ENCODE assay signal across 13 mouse cellular contexts in the genomic region with DNA sequence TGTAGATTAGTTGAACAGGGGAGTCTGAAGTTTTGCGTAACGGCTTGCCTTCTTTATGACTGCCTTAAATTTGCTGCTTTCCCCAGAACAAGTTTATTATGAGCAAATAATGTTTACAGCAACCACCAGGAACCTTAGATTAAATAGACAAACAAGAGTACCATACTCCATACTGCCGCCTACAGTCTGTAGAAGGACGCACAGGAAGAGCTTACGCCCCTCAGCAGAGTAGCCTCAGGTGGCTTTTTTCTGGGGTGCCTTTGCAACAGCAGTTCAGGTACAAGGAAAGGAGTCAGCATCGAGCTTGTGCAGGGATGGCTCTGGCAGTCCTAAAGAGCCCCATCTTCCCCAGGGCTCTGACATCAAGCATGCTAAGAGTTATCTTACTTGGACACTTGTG. TPM values are rescaled to one million over a fixed set of nuclear protein-coding genes. Genes with fewer than 3 reads are reported as not detected.
DNase-seq lines count a peak whose midpoint lies in the region; ATAC-seq and TF ChIP-seq lines count a peak whose summit lies in the region.
"Had no signal": no experiment of that assay in that cellular context is flagged by ENCODE, and none has a peak within 500 bp of the region (broad histone marks: within the 10 kb centered on the region; RNA-seq: fewer than 3 reads in every experiment).

No protein-coding gene starts in this region.

- H3K4me3 ChIP-seq in left cerebral cortex, adult 2 months: no peak overlapping the region
- H3K4me3 ChIP-seq: embryonic facial prominence, embryonic 15.5 days; heart, embryonic 10.5 days; hindbrain, embryonic 15.5 days had no signal

- intact Hi-C loops in left cerebral cortex, adult 2 months (cut with DNase I): no loop called here

- no peak for ATAC-seq in CD4-positive, CD25-positive, alpha-beta regulatory T cell, adult 4 months
- no peak for ATAC-seq in monocyte, adult 5-6 weeks (replicated peaks; ENCODE audit: insufficient number of reproducible peaks, low FRiP score, low TSS enrichment, poor library complexity, severe bottlenecking)

- H3K27ac ChIP-seq in left cerebral cortex, adult 2 months: no peak overlapping the region
- H3K27ac ChIP-seq: embryonic facial prominence, embryonic 15.5 days; heart, embryonic 10.5 days; hindbrain, embryonic 15.5 days had no signal

- DNase-seq in CD4-positive, CD25-positive, alpha-beta regulatory T cell, adult 2 months (ENCODE audit: low read depth, low spot score): peak; percentile 24
- no peak for DNase-seq in left cerebral cortex, adult 2 months (ENCODE audit: extremely low spot score in 1 of 2, low spot score in 2 of 2)
- DNase-seq in left cerebral cortex, adult 9 months (ENCODE audit: low spot score in 2 of 2): no peak
- DNase-seq in ES-CJ7 (ENCODE audit: low read depth, low spot score): peak; percentile 57
- peak; percentile 28 for DNase-seq in induced T-regulatory cell, adult 2 months (ENCODE audit: low read depth)
- DNase-seq in heart, adult 18-20 months: no peak
- DNase-seq: cerebellum, postnatal 10 days; kidney, postnatal 10 days had no signal

- peak; percentile 33 for TF ChIP-seq CTCF in left cerebral cortex, adult 2 months (IDR thresholded peaks at IDR 0.05)

RNA-seq across cellular contexts. Expression of gene Rbl2, which starts 35.4 kb away (rescaled TPM):
- 10 to 100 TPM; 65.5 to 74.2 TPM for polyA plus RNA-seq in CD4-positive, CD25-positive, alpha-beta regulatory T cell, adult 4 months (2017; shearing (Covaris generic))
- 10 to 100 TPM; 39.1 to 43.1 TPM for total RNA-seq in left cerebral cortex, adult 2 months (2021)
- 90.9 to 162 TPM (median 105 TPM) in 3 replicates for total RNA-seq in monocyte, adult 5-6 weeks (2017)
- total RNA-seq in heart, adult 18-20 months (2021): 10 to 100 TPM; 30.7 to 39.6 TPM

Comparison
In these comparisons a context has a peak if more than half of its experiments do, and no peak if none do; other contexts are left out.
1. DNase-seq: peak in CD4-positive, CD25-positive, alpha-beta regulatory T cell, adult 2 months (single experiment), ES-CJ7 (single experiment) and induced T-regulatory cell, adult 2 months (single experiment); none in left cerebral cortex, adult 2 months (0 of 2), left cerebral cortex, adult 9 months (0 of 2) and heart, adult 18-20 months (0 of 2).